Mouse (Mus musculus) limb, embryonic 15.5 days (tissue): Measurements from ENCODE around the gene Bace1. TPM values are rescaled to one million over a fixed set of nuclear protein-coding genes. Genes with fewer than 3 reads are reported as not detected.

Source experiments
- ATAC-seq: fragments of 200-750 bp; cut with Nextera tagmentation; 2 replicates; pipeline ENCODE4 v1.8.0; 2017; ENCODE audit warnings: low read depth, moderate TSS enrichment; ENCODE audit not compliant: insufficient number of reproducible peaks, low FRiP score, low TSS enrichment
- H3K27ac ChIP-seq: fragments of 300-500 bp; sonication (generic); 2 replicates; pipeline ENCODE4 v1.5.1; 2015; ENCODE audit warnings: moderate library complexity, mild to moderate bottlenecking, inconsistent platforms
- H3K27me3 ChIP-seq: fragments of 300-500 bp; sonication (generic); 2 replicates; pipeline ENCODE4 v1.6.1; 2015; ENCODE audit warnings: inconsistent platforms
- H3K36me3 ChIP-seq: fragments of 300-500 bp; sonication (generic); 2 replicates; pipeline ENCODE4 v1.6.1; 2015; ENCODE audit warnings: inconsistent platforms
- H3K4me1 ChIP-seq: fragments of 300-500 bp; sonication (generic); 2 replicates; pipeline ENCODE4 v1.6.1; 2015; ENCODE audit warnings: inconsistent platforms
- H3K4me2 ChIP-seq: fragments of 300-500 bp; sonication (generic); 2 replicates; pipeline ENCODE4 v1.6.1; 2015; ENCODE audit warnings: mild to moderate bottlenecking, inconsistent platforms
- H3K4me3 ChIP-seq: fragments of 300-500 bp; sonication (generic); 2 replicates; pipeline ENCODE4 v1.5.1; 2015; ENCODE audit warnings: mild to moderate bottlenecking, inconsistent platforms
- H3K9ac ChIP-seq: fragments of 300-500 bp; sonication (generic); 2 replicates; pipeline ENCODE4 v1.6.1; 2015; ENCODE audit warnings: inconsistent platforms
- H3K9me3 ChIP-seq: fragments of 300-500 bp; sonication (generic); 2 replicates; pipeline ENCODE4 v1.6.1; 2016; ENCODE audit warnings: inconsistent platforms
- WGBS: fragments of 180-500 bp; shearing (Covaris S2); methylation state at CpG from one replicate; pipeline ENCODE4 v1.1.7; 2015; 5-methylcytosine and 5-hydroxymethylcytosine counted together
- polyA plus RNA-seq: library from polyadenylated mRNA; unstranded; fragments of >200 nt; fragmentation: Nextera tagmentation; extraction: Ambion mirVana; gene quantifications from 2 replicates; pipeline ENCODE4 v1.2.1, GENCODE M21; 2015

The Bace1 gene
- polyA plus RNA-seq, 1 experiment from 2014 or later, result 37.2 TPM

GRCm38 (mm10) chr9:45851330-45851729 is 12.9 kb downstream of the Bace1 start:
- no peaks in the 10 kb centered on the region for H3K27me3 ChIP-seq

GRCm38 (mm10) chr9:45851776-45852175 is 13.4 kb downstream of the Bace1 start:
- 95% methylated on average over 2 of the region's 2 CpGs for WGBS
- no peak for ATAC-seq
- Histone ChIP-seq H3K9me3 (no peaks in the 10 kb centered on the region), H3K36me3 (peaks cover 27% of the 10 kb centered on the region), H3K9ac (no peak overlapping the region), H3K27me3 (no peaks in the 10 kb centered on the region), H3K4me3 (no peak overlapping the region), H3K4me1 (peaks cover 30% of the 10 kb centered on the region), H3K27ac (no peak overlapping the region), H3K4me2 (no peak overlapping the region)

More at GRCm38 (mm10) chr9:45851330-45851729, 12.9 kb downstream of the Bace1 start:
- H3K9me3 ChIP-seq, result no peaks in the 10 kb centered on the region
- 65% methylated on average over 5 of the region's 5 CpGs for WGBS
- ATAC-seq, result no peak
- H3K36me3 ChIP-seq, result peaks cover 23% of the 10 kb centered on the region
- H3K4me3 ChIP-seq, result no peak overlapping the region
- peaks cover 30% of the 10 kb centered on the region for H3K4me1 ChIP-seq
- no peak overlapping the region for H3K27ac ChIP-seq
- no peak overlapping the region for H3K4me2 ChIP-seq
- no peak overlapping the region for H3K9ac ChIP-seq

DNA sequence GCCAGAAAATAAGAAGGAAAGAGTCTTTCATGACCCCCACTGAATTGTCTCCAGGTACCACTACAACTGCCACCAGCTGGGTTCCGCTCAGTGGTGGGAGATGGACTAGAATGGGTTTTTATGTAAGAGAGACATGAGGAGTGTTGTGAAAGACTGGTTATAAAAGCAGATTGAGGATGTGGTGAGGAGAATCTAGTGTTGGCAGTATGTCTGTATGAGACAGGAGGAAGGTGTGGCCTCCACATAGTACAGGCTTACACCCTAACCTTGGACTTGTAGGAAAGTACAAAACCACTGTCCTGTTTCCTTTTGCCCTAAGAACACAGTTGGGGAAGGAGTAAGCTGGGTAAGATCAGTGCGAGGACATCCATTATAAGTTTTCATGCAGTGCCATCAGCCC is 15.3 kb downstream of the Bace1 start:
- ATAC-seq, result no peak
- H3K4me3 ChIP-seq, result no peak overlapping the region
- H3K4me1 ChIP-seq, result peaks cover 23% of the 10 kb centered on the region
- no peaks in the 10 kb centered on the region for H3K27me3 ChIP-seq
- no peak overlapping the region for H3K9ac ChIP-seq
- H3K9me3 ChIP-seq, result no peaks in the 10 kb centered on the region
- peaks cover 46% of the 10 kb centered on the region for H3K36me3 ChIP-seq
- 89% methylated on average over 2 of the region's 2 CpGs for WGBS
- H3K27ac ChIP-seq, result no peak overlapping the region
- no peak overlapping the region for H3K4me2 ChIP-seq

- Histone ChIP-seq H3K36me3 (peaks cover 51% of the 10 kb centered on the region), H3K9me3 (no peaks in the 10 kb centered on the region), H3K9ac (no peak overlapping the region), H3K4me2 (no peak overlapping the region), H3K4me1 (peaks cover 20% of the 10 kb centered on the region), H3K27ac (no peak overlapping the region), H3K27me3 (no peaks in the 10 kb centered on the region), H3K4me3 (no peak overlapping the region)
- 80% methylated on average over 1 of the region's 1 CpGs for WGBS
- ATAC-seq, result no peak
These were observed 15.8 kb downstream of the Bace1 start for GRCm38 (mm10) chr9:45854136-45854535.

DNA sequence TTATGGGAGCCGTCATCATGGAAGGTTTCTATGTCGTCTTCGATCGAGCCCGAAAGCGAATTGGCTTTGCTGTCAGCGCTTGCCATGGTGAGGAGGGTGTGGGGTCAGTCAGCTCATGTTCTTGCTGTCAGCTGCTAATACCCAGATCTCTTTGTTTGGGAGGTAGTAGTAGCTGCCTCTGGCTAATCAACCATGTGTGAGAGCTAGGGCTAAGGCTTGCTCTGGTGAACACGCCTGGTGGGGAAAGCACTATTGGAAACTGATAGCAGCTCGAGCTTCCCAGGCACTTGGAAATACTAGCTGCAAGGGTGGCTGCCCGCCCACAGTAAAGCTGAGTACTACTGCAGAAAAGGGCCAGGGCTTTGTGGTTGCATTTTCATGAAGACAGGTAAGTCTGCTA is 21.0 kb downstream of the Bace1 start:
- ATAC-seq, result no peak
- no peaks in the 10 kb centered on the region for H3K4me1 ChIP-seq
- H3K36me3 ChIP-seq, result peaks cover 89% of the 10 kb centered on the region
- H3K27me3 ChIP-seq, result no peaks in the 10 kb centered on the region
- no peak overlapping the region for H3K4me2 ChIP-seq
- H3K4me3 ChIP-seq, result no peak overlapping the region
- no peak overlapping the region for H3K27ac ChIP-seq
- WGBS, result 96% methylated on average over 10 of the region's 10 CpGs
- no peak overlapping the region for H3K9ac ChIP-seq
- H3K9me3 ChIP-seq, result no peaks in the 10 kb centered on the region

- Histone ChIP-seq H3K27ac (no peak overlapping the region), H3K9me3 (no peaks in the 10 kb centered on the region), H3K4me3 (no peak overlapping the region), H3K4me2 (no peak overlapping the region), H3K9ac (no peak overlapping the region), H3K27me3 (no peaks in the 10 kb centered on the region), H3K36me3 (peaks cover 91% of the 10 kb centered on the region), H3K4me1 (no peaks in the 10 kb centered on the region)
- 79% methylated on average over 7 of the region's 7 CpGs for WGBS
- no peak for ATAC-seq
These were observed 23.4 kb downstream of the Bace1 start for GRCm38 (mm10) chr9:45861813-45862212.

DNA sequence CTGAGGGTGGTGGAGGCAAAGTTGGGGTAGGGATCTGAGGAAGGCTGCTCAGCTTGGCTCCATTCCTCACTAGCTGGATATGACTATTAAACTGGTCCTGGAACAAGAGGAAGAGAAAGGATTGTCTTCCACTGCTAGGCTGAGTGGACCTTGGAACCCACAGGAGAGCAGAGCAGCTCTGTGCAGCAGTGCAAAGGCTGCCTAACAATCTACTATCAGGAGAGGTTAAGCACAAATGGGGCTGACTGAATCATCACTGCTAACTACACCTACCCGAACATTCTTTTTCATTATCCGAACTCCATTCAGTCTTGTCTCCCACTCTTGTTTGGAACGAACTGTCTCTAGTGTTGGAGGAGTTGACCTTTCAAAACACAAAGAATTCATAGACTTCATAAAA is 30.8 kb downstream of the Bace1 start:
- no peaks in the 10 kb centered on the region for H3K27me3 ChIP-seq
- no peak for ATAC-seq
- WGBS, result 93% methylated on average over 3 of the region's 3 CpGs
- no peak overlapping the region for H3K4me2 ChIP-seq
- no peaks in the 10 kb centered on the region for H3K4me1 ChIP-seq
- no peak overlapping the region for H3K4me3 ChIP-seq
- no peaks in the 10 kb centered on the region for H3K9me3 ChIP-seq
- H3K27ac ChIP-seq, result no peak overlapping the region
- H3K36me3 ChIP-seq, result peaks cover 87% of the 10 kb centered on the region
- H3K9ac ChIP-seq, result no peak overlapping the region

- Histone ChIP-seq H3K27me3 (no peaks in the 10 kb centered on the region), H3K9me3 (no peaks in the 10 kb centered on the region), H3K4me3 (no peak overlapping the region), H3K4me2 (no peak overlapping the region), H3K27ac (no peak overlapping the region), H3K36me3 (peaks cover 81% of the 10 kb centered on the region), H3K9ac (no peak overlapping the region), H3K4me1 (no peaks in the 10 kb centered on the region)
- WGBS, result 95% methylated on average over 3 of the region's 3 CpGs
- no peak for ATAC-seq
These were observed 31.9 kb downstream of the Bace1 start for GRCm38 (mm10) chr9:45870265-45870664.

GRCm38 (mm10) chr9:45877928-45878327 is 39.5 kb downstream of the Bace1 start:
- no peak for ATAC-seq
- H3K4me3 ChIP-seq, result no peak overlapping the region
- no peaks in the 10 kb centered on the region for H3K4me1 ChIP-seq
- no peak overlapping the region for H3K27ac ChIP-seq
- H3K9ac ChIP-seq, result no peak overlapping the region
- peaks cover 51% of the 10 kb centered on the region for H3K36me3 ChIP-seq
- 69% methylated on average over 2 of the region's 2 CpGs for WGBS
- H3K27me3 ChIP-seq, result no peaks in the 10 kb centered on the region
- H3K4me2 ChIP-seq, result no peak overlapping the region
- H3K9me3 ChIP-seq, result no peaks in the 10 kb centered on the region

GRCm38 (mm10) chr9:45893681-45894080 is 55.3 kb downstream of the Bace1 start:
- H3K36me3 ChIP-seq, result peaks cover 85% of the 10 kb centered on the region
- H3K4me3 ChIP-seq, result no peak overlapping the region
- H3K4me1 ChIP-seq, result no peaks in the 10 kb centered on the region
- no peak for ATAC-seq
- H3K4me2 ChIP-seq, result no peak overlapping the region
- H3K9ac ChIP-seq, result no peak overlapping the region
- H3K27ac ChIP-seq, result no peak overlapping the region
- H3K27me3 ChIP-seq, result no peaks in the 10 kb centered on the region
- H3K9me3 ChIP-seq, result no peaks in the 10 kb centered on the region

- WGBS, result 38% methylated on average over 4 of the region's 4 CpGs
- Histone ChIP-seq H3K9ac (no peak overlapping the region; the same call in 1 of the 2 replicates), H3K27me3 (no peaks in the 10 kb centered on the region), H3K36me3 (peaks cover 27% of the 10 kb centered on the region), H3K4me1 (peaks cover 21% of the 10 kb centered on the region), H3K9me3 (no peaks in the 10 kb centered on the region), H3K27ac (no peak overlapping the region), H3K4me3 (peak overlapping the region; percentile 83), H3K4me2 (peak overlapping the region; percentile 75)
- ATAC-seq, result no peak
These were observed 66.8 kb downstream of the Bace1 start for GRCm38 (mm10) chr9:45905196-45905595.

DNA sequence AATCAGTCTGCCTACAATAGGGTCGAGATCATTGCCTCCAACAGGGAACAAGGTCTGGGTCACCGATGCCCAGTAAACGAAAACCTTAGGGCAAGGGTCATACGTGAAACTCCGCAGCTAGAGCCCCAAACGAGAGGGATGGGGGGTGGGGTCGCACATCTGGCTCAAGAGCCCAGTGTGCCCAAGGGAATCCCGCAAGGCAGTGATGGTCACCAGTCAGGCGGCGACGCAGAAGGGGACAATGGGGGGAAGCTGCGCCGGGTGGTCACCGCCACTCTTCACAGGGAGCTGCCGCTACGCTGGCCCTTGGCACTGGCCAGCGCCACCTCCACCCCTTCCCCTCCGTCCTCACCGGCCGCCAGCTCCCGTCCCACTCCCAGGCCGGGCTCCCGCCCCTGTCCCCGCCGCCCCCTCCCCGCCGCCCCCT is 67.4 kb downstream of the Bace1 start:
- ATAC-seq, result peak; percentile 42
- peaks cover 34% of the 10 kb centered on the region for H3K36me3 ChIP-seq
- peak overlapping the region; percentile 75 for H3K4me2 ChIP-seq
- H3K27ac ChIP-seq, result peak overlapping the region; percentile 95
- no peaks in the 10 kb centered on the region for H3K9me3 ChIP-seq
- peaks cover 21% of the 10 kb centered on the region for H3K4me1 ChIP-seq
- peak overlapping the region; percentile 90 for H3K9ac ChIP-seq
- no peaks in the 10 kb centered on the region for H3K27me3 ChIP-seq
- WGBS, result under 1% methylated on average over 20 of the region's 27 CpGs
- H3K4me3 ChIP-seq, result peak overlapping the region; percentile 83
